Mouse (Mus musculus) bone marrow macrophage, adult 2 months (primary cell): ENCODE measurements around the gene Vapa.

Experiments
- CTCF ChIP-seq: IDR thresholded peaks from 2 replicates; pipeline ENCODE4 v1.5.1; 2012; ENCODE audit warnings: low read depth, mild to moderate bottlenecking, low read length, moderate library complexity
- POLR2A ChIP-seq: IDR thresholded peaks from 2 replicates; pipeline ENCODE4 v1.6.1; 2012; ENCODE audit warnings: mild to moderate bottlenecking, low read depth, low read length, borderline replicate concordance

DNA sequence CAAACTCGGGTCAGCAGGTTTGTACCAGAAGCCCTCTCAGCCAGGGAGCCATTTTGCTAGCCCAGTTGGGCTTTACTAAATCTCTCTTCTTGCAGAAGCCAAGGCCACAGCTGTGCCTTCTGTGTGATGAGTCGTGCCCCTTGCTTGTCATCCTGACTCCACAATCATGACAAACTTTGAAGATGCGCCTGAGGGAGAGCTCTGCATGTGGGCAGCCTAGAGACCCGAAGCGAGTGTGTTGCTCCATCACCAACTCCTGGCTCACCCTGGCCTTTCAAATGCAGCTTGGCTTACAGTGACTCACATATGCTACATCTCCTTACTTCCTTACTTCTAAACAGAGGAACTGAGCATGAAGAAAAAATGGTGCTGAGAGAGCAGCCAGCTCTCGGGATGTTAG lies 16.6 kb upstream of the Vapa start:
- TF ChIP-seq POLR2A = no peak
- TF ChIP-seq CTCF = no peak
